Mouse (Mus musculus): ENCODE results near the gene Ropn1.

DNA sequence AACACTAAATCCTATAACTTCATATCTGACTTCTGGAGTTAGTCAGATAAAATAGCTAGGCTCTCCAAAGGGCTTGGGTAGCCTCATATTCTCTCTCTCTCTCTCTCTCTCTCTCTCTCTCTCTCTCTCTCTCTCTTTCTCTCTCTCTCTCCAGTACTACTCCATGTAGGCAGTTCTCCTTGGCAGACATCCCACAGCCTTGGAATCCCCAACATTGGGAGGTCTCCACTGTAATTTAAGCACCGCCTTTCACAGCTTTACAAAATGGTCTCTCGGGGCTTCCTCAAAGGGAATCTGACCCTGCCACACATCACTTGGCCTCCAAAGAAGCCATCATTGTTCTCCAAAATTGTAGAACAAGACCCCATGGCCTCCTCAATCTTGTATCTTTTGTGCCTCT lies 22.1 kb upstream of the Ropn1 start:
- no peak for TF ChIP-seq CTCF (IDR thresholded peaks at IDR 0.05; ENCODE audit: extremely low read depth, insufficient read depth, low read length)
- no peak for TF ChIP-seq POLR2A (IDR thresholded peaks at IDR 0.05; ENCODE audit: extremely low read depth, insufficient read depth, low read length)

Measured in cortical plate, adult 2 months (tissue).